Mouse (Mus musculus): ENCODE measurements around the gene Fam89a. TPM values are rescaled to one million over a fixed set of nuclear protein-coding genes. Genes with fewer than 3 reads are reported as not detected.
A peak's percentile ranks its signal among the peaks of the same experiment; 100 is the strongest.

Gene Fam89a
- total RNA-seq (2022), result 1 to 10 TPM in 1 of 4 experiments, under 1 TPM in 3; 0.56 to 1.2 (median 0.73) TPM

- DNase-seq (ENCODE audit: low spot score in 2 of 2), result no peak
These were observed at the start of gene Fam89a for GRCm38 (mm10) chr8:124751709-124752173. Gene Fam89a, minus strand, starts transcription at chr8:124751832.

GRCm38 (mm10) chr8:124800542-124800941 is 48.9 kb upstream of the Fam89a start:
- no peak for DNase-seq (ENCODE audit: low spot score in 2 of 2)

- DNase-seq (ENCODE audit: low spot score in 2 of 2), result no peak
These were observed 44.3 kb upstream of the Fam89a start for GRCm38 (mm10) chr8:124795781-124796488.

- DNase-seq (ENCODE audit: low spot score in 2 of 2), result peak; percentile 45 to 70
These were observed 42.8 kb upstream of the Fam89a start for GRCm38 (mm10) chr8:124794486-124794780.

GRCm38 (mm10) chr8:124793661-124794485 is 42.2 kb upstream of the Fam89a start:
- no peak for DNase-seq (ENCODE audit: low spot score in 2 of 2)

GRCm38 (mm10) chr8:124793172-124793651 is 41.6 kb upstream of the Fam89a start:
- peak; percentile 35 to 66 for DNase-seq (ENCODE audit: low spot score in 2 of 2)

GRCm38 (mm10) chr8:124792708-124793107 is 41.1 kb upstream of the Fam89a start, which contains the start of gene Trim67:
Gene Trim67, plus strand, starts transcription at chr8:124793092.
- peak; percentile 27 to 29 for DNase-seq (ENCODE audit: low spot score in 2 of 2)

- peak; percentile 29 to 45 for DNase-seq (ENCODE audit: low spot score in 2 of 2)
These were observed 40.6 kb upstream of the Fam89a start for GRCm38 (mm10) chr8:124792186-124792585.

- no peak for DNase-seq (ENCODE audit: low spot score in 2 of 2)
These were observed 40.1 kb upstream of the Fam89a start for GRCm38 (mm10) chr8:124791751-124792150.

- no peak for DNase-seq (ENCODE audit: low spot score in 2 of 2)
These were observed 39.0 kb upstream of the Fam89a start for GRCm38 (mm10) chr8:124790676-124791075.

- DNase-seq (ENCODE audit: low spot score in 2 of 2), result peak; percentile 42 to 66
These were observed 33.0 kb upstream of the Fam89a start for GRCm38 (mm10) chr8:124784613-124785012.

GRCm38 (mm10) chr8:124783228-124783627 is 31.6 kb upstream of the Fam89a start:
- no peak for DNase-seq (ENCODE audit: low spot score in 2 of 2)

GRCm38 (mm10) chr8:124782431-124782830 is 30.8 kb upstream of the Fam89a start:
- DNase-seq (ENCODE audit: low spot score in 2 of 2), result no peak

- DNase-seq (ENCODE audit: low spot score in 2 of 2), result peak in 1 of 2 experiments; percentile 41
These were observed 28.6 kb upstream of the Fam89a start for GRCm38 (mm10) chr8:124780236-124780635.

GRCm38 (mm10) chr8:124775695-124776094 is 24.1 kb upstream of the Fam89a start:
- peak; percentile 38 to 75 for DNase-seq (ENCODE audit: low spot score in 2 of 2)

- DNase-seq (ENCODE audit: low spot score in 2 of 2), result peak; percentile 18 to 29
These were observed 20.8 kb upstream of the Fam89a start for GRCm38 (mm10) chr8:124772389-124772788.

GRCm38 (mm10) chr8:124763061-124763460 is 11.4 kb upstream of the Fam89a start:
- no peak for DNase-seq (ENCODE audit: low spot score in 2 of 2)

- no peak for DNase-seq (ENCODE audit: low spot score in 2 of 2)
These were observed 6.9 kb upstream of the Fam89a start for GRCm38 (mm10) chr8:124758544-124758943.

- no peak for DNase-seq (ENCODE audit: low spot score in 2 of 2)
These were observed 5.0 kb upstream of the Fam89a start for GRCm38 (mm10) chr8:124756601-124757000.

GRCm38 (mm10) chr8:124756153-124756552 is 4.5 kb upstream of the Fam89a start:
- no peak for DNase-seq (ENCODE audit: low spot score in 2 of 2)

- DNase-seq (ENCODE audit: low spot score in 2 of 2), result no peak
These were observed 3.8 kb upstream of the Fam89a start for GRCm38 (mm10) chr8:124755481-124755880.

- DNase-seq (ENCODE audit: low spot score in 2 of 2), result no peak
These were observed 3.2 kb upstream of the Fam89a start for GRCm38 (mm10) chr8:124754792-124755190.

Measured in layer of hippocampus, adult 8-10 months (tissue).